Comparison of ENCODE assay signal across 14 mouse cellular contexts in the genomic region with DNA sequence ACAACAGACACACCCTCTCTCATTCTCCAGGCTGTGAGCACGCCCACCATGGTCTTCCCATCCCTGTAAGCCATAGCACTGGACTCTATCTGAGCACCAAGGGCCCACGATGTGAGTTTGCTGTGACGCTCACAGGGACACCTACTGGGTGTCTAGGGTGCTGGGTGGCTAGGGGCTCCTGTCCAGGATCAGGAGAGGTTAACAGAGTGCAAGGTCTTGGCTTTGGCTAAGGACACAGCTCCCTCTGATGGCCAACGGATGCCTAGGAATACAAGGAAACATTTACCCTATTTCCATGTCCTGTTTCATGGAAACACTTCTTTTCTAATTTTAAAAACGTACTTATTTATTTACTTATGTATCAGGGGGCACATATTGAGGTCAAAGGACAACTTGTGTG. TPM values are rescaled to one million over a fixed set of nuclear protein-coding genes. Genes with fewer than 3 reads are reported as not detected.
DNase-seq lines count a peak whose midpoint lies in the region; ATAC-seq lines count a peak whose summit lies in the region.
"Had no signal": no experiment of that assay in that cellular context is flagged by ENCODE, and none has a peak within 500 bp of the region (broad histone marks: within the 10 kb centered on the region; RNA-seq: fewer than 3 reads in every experiment).

No protein-coding gene starts in this region.

- no peak overlapping the region for H3K9ac ChIP-seq in forebrain, embryonic 12.5 days
- no peak overlapping the region for H3K9ac ChIP-seq in forebrain, embryonic 14.5 days (ENCODE audit: low read length)
- H3K9ac ChIP-seq in kidney, embryonic 16.5 days (replicated peaks; ENCODE audit: low read length), result no peak overlapping the region
- no peak overlapping the region for H3K9ac ChIP-seq in kidney, embryonic 15.5 days
- H3K9ac ChIP-seq in midbrain, embryonic 14.5 days (replicated peaks; ENCODE audit: low read length), result no peak overlapping the region
- no peak overlapping the region for H3K9ac ChIP-seq in midbrain, embryonic 16.5 days (ENCODE audit: low read depth, low read length)
- H3K9ac ChIP-seq: heart, embryonic 12.5 days; lung, embryonic 15.5 days had no signal

- ATAC-seq in forebrain, embryonic 12.5 days (ENCODE audit: low FRiP score), result 0 out of 2 replicates have a peak, but pooled peaks have one; percentile 2
- ATAC-seq in forebrain, embryonic 14.5 days, result no peak
- 0 out of 2 replicates have a peak, but pooled peaks have one; percentile 8 for ATAC-seq in kidney, embryonic 16.5 days (ENCODE audit: low FRiP score, low TSS enrichment)
- no peak for ATAC-seq in kidney, embryonic 15.5 days (replicated peaks; ENCODE audit: low FRiP score)
- ATAC-seq in midbrain, embryonic 14.5 days (ENCODE audit: low FRiP score, low TSS enrichment), result no peak
- ATAC-seq in midbrain, embryonic 16.5 days, result no peak
- ATAC-seq in megakaryocyte, adult 5-6 weeks (ENCODE audit: poor library complexity, severe bottlenecking), result no peak

- H3K9me3 ChIP-seq in forebrain, embryonic 12.5 days, result no peaks in the 10 kb centered on the region
- H3K9me3 ChIP-seq in forebrain, embryonic 14.5 days (replicated peaks; ENCODE audit: control insufficient read depth, low read length), result no peaks in the 10 kb centered on the region
- no peaks in the 10 kb centered on the region for H3K9me3 ChIP-seq in kidney, embryonic 16.5 days (ENCODE audit: low read length)
- no peaks in the 10 kb centered on the region for H3K9me3 ChIP-seq in kidney, embryonic 15.5 days (replicated peaks)
- no peaks in the 10 kb centered on the region for H3K9me3 ChIP-seq in midbrain, embryonic 14.5 days (ENCODE audit: control insufficient read depth, low read length)
- no peaks in the 10 kb centered on the region for H3K9me3 ChIP-seq in midbrain, embryonic 16.5 days (replicated peaks; ENCODE audit: control insufficient read depth, low read length, poor library complexity, severe bottlenecking)
- H3K9me3 ChIP-seq: heart, embryonic 12.5 days; lung, embryonic 15.5 days had no signal

- H3K4me1 ChIP-seq in forebrain, embryonic 12.5 days, result peaks cover 23% of the 10 kb centered on the region
- peaks cover 7% of the 10 kb centered on the region for H3K4me1 ChIP-seq in forebrain, embryonic 14.5 days (ENCODE audit: control insufficient read depth, insufficient read depth, low read length)
- peaks cover 42% of the 10 kb centered on the region for H3K4me1 ChIP-seq in kidney, embryonic 16.5 days (ENCODE audit: insufficient read depth, low read length)
- peaks cover 58% of the 10 kb centered on the region for H3K4me1 ChIP-seq in kidney, embryonic 15.5 days
- peaks cover 10% of the 10 kb centered on the region; the same call in 1 of the 2 replicates for H3K4me1 ChIP-seq in midbrain, embryonic 14.5 days (ENCODE audit: control insufficient read depth, insufficient read depth, low read length)
- peaks cover 7% of the 10 kb centered on the region; the same call in 1 of the 2 replicates for H3K4me1 ChIP-seq in midbrain, embryonic 16.5 days (ENCODE audit: control insufficient read depth, insufficient read depth, low read length)

- no peak overlapping the region for H3K27ac ChIP-seq in forebrain, embryonic 12.5 days
- no peak overlapping the region for H3K27ac ChIP-seq in forebrain, embryonic 14.5 days (ENCODE audit: low read depth, low read length)
- H3K27ac ChIP-seq in kidney, embryonic 16.5 days (ENCODE audit: low read length), result no peak overlapping the region; the same call in 1 of the 2 replicates
- H3K27ac ChIP-seq in kidney, embryonic 15.5 days, result no peak overlapping the region
- 0 out of 2 replicates have a peak overlapping the region, but pooled peaks have one; percentile 8 for H3K27ac ChIP-seq in midbrain, embryonic 14.5 days (replicated peaks; ENCODE audit: low read depth, low read length)
- no peak overlapping the region for H3K27ac ChIP-seq in midbrain, embryonic 16.5 days (ENCODE audit: low read length)
- H3K27ac ChIP-seq: lung, embryonic 15.5 days had no signal

- H3K27me3 ChIP-seq in forebrain, embryonic 12.5 days, result no peaks in the 10 kb centered on the region
- no peaks in the 10 kb centered on the region for H3K27me3 ChIP-seq in forebrain, embryonic 14.5 days (replicated peaks; ENCODE audit: control insufficient read depth, insufficient read depth, low read length)
- no peaks in the 10 kb centered on the region for H3K27me3 ChIP-seq in kidney, embryonic 16.5 days (ENCODE audit: insufficient read depth, low read length)
- H3K27me3 ChIP-seq in kidney, embryonic 15.5 days, result no peaks in the 10 kb centered on the region
- no peaks in the 10 kb centered on the region for H3K27me3 ChIP-seq in midbrain, embryonic 14.5 days (ENCODE audit: control insufficient read depth, insufficient read depth, low read length)
- no peaks in the 10 kb centered on the region for H3K27me3 ChIP-seq in midbrain, embryonic 16.5 days (ENCODE audit: control insufficient read depth, insufficient read depth, low read depth, low read length)
- H3K27me3 ChIP-seq: heart, embryonic 12.5 days; lung, embryonic 15.5 days had no signal

- no peak overlapping the region for H3K4me3 ChIP-seq in forebrain, embryonic 12.5 days (replicated peaks)
- H3K4me3 ChIP-seq in forebrain, embryonic 14.5 days (ENCODE audit: low read depth, low read length), result no peak overlapping the region
- H3K4me3 ChIP-seq in kidney, embryonic 16.5 days (ENCODE audit: low read length), result no peak overlapping the region
- H3K4me3 ChIP-seq in kidney, embryonic 15.5 days (replicated peaks), result no peak overlapping the region
- no peak overlapping the region for H3K4me3 ChIP-seq in midbrain, embryonic 14.5 days (replicated peaks; ENCODE audit: low read depth, low read length)
- no peak overlapping the region for H3K4me3 ChIP-seq in midbrain, embryonic 16.5 days (ENCODE audit: low read depth, low read length)
- H3K4me3 ChIP-seq: heart, embryonic 12.5 days; lung, embryonic 15.5 days had no signal

- H3K4me2 ChIP-seq in forebrain, embryonic 12.5 days, result no peak overlapping the region
- H3K4me2 ChIP-seq in forebrain, embryonic 14.5 days (ENCODE audit: low read length), result no peak overlapping the region
- H3K4me2 ChIP-seq in kidney, embryonic 16.5 days (replicated peaks; ENCODE audit: low read depth, low read length), result no peak overlapping the region
- H3K4me2 ChIP-seq in kidney, embryonic 15.5 days, result no peak overlapping the region
- no peak overlapping the region for H3K4me2 ChIP-seq in midbrain, embryonic 14.5 days (ENCODE audit: low read length)
- no peak overlapping the region for H3K4me2 ChIP-seq in midbrain, embryonic 16.5 days (ENCODE audit: low read length)
- H3K4me2 ChIP-seq: heart, embryonic 12.5 days; lung, embryonic 15.5 days had no signal

- WGBS in forebrain, embryonic 12.5 days, result 53% methylated on average over 5 of the region's 5 CpGs
- WGBS in forebrain, embryonic 14.5 days, result 52% methylated on average over 5 of the region's 5 CpGs
- 59% methylated on average over 5 of the region's 5 CpGs for WGBS in kidney, embryonic 16.5 days
- 53% methylated on average over 5 of the region's 5 CpGs for WGBS in kidney, embryonic 15.5 days
- 42% methylated on average over 5 of the region's 5 CpGs for WGBS in midbrain, embryonic 14.5 days
- WGBS in midbrain, embryonic 16.5 days, result 43% methylated on average over 5 of the region's 5 CpGs

- H3K36me3 ChIP-seq in forebrain, embryonic 12.5 days (replicated peaks), result no peaks in the 10 kb centered on the region
- no peaks in the 10 kb centered on the region for H3K36me3 ChIP-seq in forebrain, embryonic 14.5 days (ENCODE audit: control insufficient read depth, insufficient read depth, low read length)
- H3K36me3 ChIP-seq in kidney, embryonic 16.5 days (ENCODE audit: insufficient read depth, low read length), result no peaks in the 10 kb centered on the region
- no peaks in the 10 kb centered on the region for H3K36me3 ChIP-seq in kidney, embryonic 15.5 days
- no peaks in the 10 kb centered on the region for H3K36me3 ChIP-seq in midbrain, embryonic 14.5 days (ENCODE audit: control insufficient read depth, insufficient read depth, low read length)
- no peaks in the 10 kb centered on the region for H3K36me3 ChIP-seq in midbrain, embryonic 16.5 days (ENCODE audit: control insufficient read depth, insufficient read depth, low read length)
- H3K36me3 ChIP-seq: heart, embryonic 12.5 days; lung, embryonic 15.5 days had no signal

- DNase-seq in forebrain, embryonic 14.5 days (ENCODE audit: low spot score), result no peak
- DNase-seq in midbrain, embryonic 14.5 days, result no peak
- no peak for DNase-seq in B cell, adult 2 months
- DNase-seq: cerebellum, postnatal 14 days had no signal

RNA-seq across cellular contexts. Expression of a gene that starts 5.2 kb away (rescaled TPM):
- 0.45 and 0.74 TPM in 2 replicates for polyA plus RNA-seq in forebrain, embryonic 12.5 days (2016; fragmentation: Nextera tagmentation; extraction: Ambion mirVana)
- polyA plus RNA-seq in forebrain, embryonic 14.5 days (2014; fragmentation: Nextera tagmentation; extraction: Ambion mirVana), result 0.30 and 0.32 TPM in 2 replicates
- polyA plus RNA-seq in kidney, embryonic 16.5 days (2015; fragmentation: Nextera tagmentation; extraction: Ambion mirVana), result 0.49 and 0.81 TPM in 2 replicates
- polyA plus RNA-seq in kidney, embryonic 15.5 days (2015; fragmentation: Nextera tagmentation; extraction: Ambion mirVana), result 0.39 and 0.60 TPM in 2 replicates
- polyA plus RNA-seq in midbrain, embryonic 14.5 days (2014; fragmentation: Nextera tagmentation; extraction: Ambion mirVana), result 0.29 and 0.43 TPM in 2 replicates
- polyA plus RNA-seq in midbrain, embryonic 16.5 days (2015; fragmentation: Nextera tagmentation; extraction: Ambion mirVana), result 0.35 TPM in 2 replicates
- total RNA-seq in megakaryocyte, adult 5-6 weeks (2015), result not detected in 2 replicates
- not detected in 2 replicates for total RNA-seq in megakaryocyte, adult 5-6 weeks (2017)
- total RNA-seq: monocyte, adult 5-6 weeks had no signal

RNA-seq across cellular contexts. Expression of a gene that starts 27.5 kb away (rescaled TPM):
- 8.3 and 9.3 TPM in 2 replicates for polyA plus RNA-seq in forebrain, embryonic 12.5 days (2016; fragmentation: Nextera tagmentation; extraction: Ambion mirVana)
- polyA plus RNA-seq in forebrain, embryonic 14.5 days (2014; fragmentation: Nextera tagmentation; extraction: Ambion mirVana), result 6.1 and 8.2 TPM in 2 replicates
- polyA plus RNA-seq in kidney, embryonic 16.5 days (2015; fragmentation: Nextera tagmentation; extraction: Ambion mirVana), result 17.4 and 19.5 TPM in 2 replicates
- 12.7 and 14.1 TPM in 2 replicates for polyA plus RNA-seq in kidney, embryonic 15.5 days (2015; fragmentation: Nextera tagmentation; extraction: Ambion mirVana)
- 9.8 and 9.9 TPM in 2 replicates for polyA plus RNA-seq in midbrain, embryonic 14.5 days (2014; fragmentation: Nextera tagmentation; extraction: Ambion mirVana)
- polyA plus RNA-seq in midbrain, embryonic 16.5 days (2015; fragmentation: Nextera tagmentation; extraction: Ambion mirVana), result 23.5 and 24.0 TPM in 2 replicates
- 1.1 TPM in 2 replicates for total RNA-seq in megakaryocyte, adult 5-6 weeks (2015)
- total RNA-seq in megakaryocyte, adult 5-6 weeks (2017), result 0.73 and 0.89 TPM in 2 replicates

RNA-seq across cellular contexts. Expression of a gene that starts 31.2 kb away (rescaled TPM):
- polyA plus RNA-seq in forebrain, embryonic 12.5 days (2016; fragmentation: Nextera tagmentation; extraction: Ambion mirVana), result 18.9 and 19.4 TPM in 2 replicates
- 7.7 and 10.7 TPM in 2 replicates for polyA plus RNA-seq in forebrain, embryonic 14.5 days (2014; fragmentation: Nextera tagmentation; extraction: Ambion mirVana)
- 15.2 and 18.5 TPM in 2 replicates for polyA plus RNA-seq in kidney, embryonic 16.5 days (2015; fragmentation: Nextera tagmentation; extraction: Ambion mirVana)
- 14.4 and 15.4 TPM in 2 replicates for polyA plus RNA-seq in kidney, embryonic 15.5 days (2015; fragmentation: Nextera tagmentation; extraction: Ambion mirVana)
- polyA plus RNA-seq in midbrain, embryonic 14.5 days (2014; fragmentation: Nextera tagmentation; extraction: Ambion mirVana), result 20.3 and 21.0 TPM in 2 replicates
- polyA plus RNA-seq in midbrain, embryonic 16.5 days (2015; fragmentation: Nextera tagmentation; extraction: Ambion mirVana), result 22.5 and 22.8 TPM in 2 replicates
- total RNA-seq in megakaryocyte, adult 5-6 weeks (2015), result 7.3 and 8.4 TPM in 2 replicates
- 12.7 and 13.9 TPM in 2 replicates for total RNA-seq in megakaryocyte, adult 5-6 weeks (2017)

RNA-seq across cellular contexts. Expression of a gene that starts 48.8 kb away (rescaled TPM):
- 0.13 and 0.15 TPM in 2 replicates for polyA plus RNA-seq in forebrain, embryonic 12.5 days (2016; fragmentation: Nextera tagmentation; extraction: Ambion mirVana)
- 0.19 and 0.32 TPM in 2 replicates for polyA plus RNA-seq in forebrain, embryonic 14.5 days (2014; fragmentation: Nextera tagmentation; extraction: Ambion mirVana)
- 0.06 and 0.09 TPM in 2 replicates for polyA plus RNA-seq in kidney, embryonic 16.5 days (2015; fragmentation: Nextera tagmentation; extraction: Ambion mirVana)
- 0.06 TPM in 1 of 2 replicates, not detected in the other for polyA plus RNA-seq in kidney, embryonic 15.5 days (2015; fragmentation: Nextera tagmentation; extraction: Ambion mirVana)
- 0.12 and 0.32 TPM in 2 replicates for polyA plus RNA-seq in midbrain, embryonic 14.5 days (2014; fragmentation: Nextera tagmentation; extraction: Ambion mirVana)
- 0.45 and 0.57 TPM in 2 replicates for polyA plus RNA-seq in midbrain, embryonic 16.5 days (2015; fragmentation: Nextera tagmentation; extraction: Ambion mirVana)
- 0.11 and 0.38 TPM in 2 replicates for total RNA-seq in megakaryocyte, adult 5-6 weeks (2015)
- total RNA-seq in megakaryocyte, adult 5-6 weeks (2017), result 0.28 and 0.59 TPM in 2 replicates
- total RNA-seq: monocyte, adult 5-6 weeks had no signal
- polyA plus RNA-seq: heart, embryonic 12.5 days; intestine, embryonic 14.5 days; stomach, embryonic 16.5 days had no signal

Comparison
In these comparisons a context has a peak if more than half of its experiments do, and no peak if none do; other contexts are left out.
1. ATAC-seq: peak in forebrain, embryonic 12.5 days (single experiment) and kidney, embryonic 16.5 days (single experiment); none in forebrain, embryonic 14.5 days (single experiment), kidney, embryonic 15.5 days (single experiment), midbrain, embryonic 14.5 days (single experiment), midbrain, embryonic 16.5 days (single experiment) and megakaryocyte, adult 5-6 weeks (single experiment).